11 mouse cellular contexts compared by ENCODE assay signal in the genomic region with DNA sequence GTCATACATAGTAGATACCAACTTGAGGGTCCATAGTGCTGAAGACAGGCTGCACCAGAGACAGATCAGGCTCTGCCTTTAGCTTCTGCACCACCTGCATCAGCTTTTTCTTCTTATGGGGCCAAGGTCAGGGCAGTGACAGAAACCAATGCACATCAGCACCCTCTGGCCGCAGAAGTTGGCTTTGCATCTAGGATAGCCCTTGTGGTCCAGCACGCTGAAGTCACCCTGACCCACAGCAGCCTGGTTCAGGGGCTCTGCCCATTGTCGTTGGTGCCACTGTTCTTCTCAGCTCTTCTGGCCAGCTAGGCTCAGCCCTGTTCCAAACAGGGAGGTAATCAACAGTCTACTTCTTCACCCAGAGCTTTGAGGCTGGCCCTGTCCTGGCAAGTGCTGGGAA.
DNase-seq lines count a peak whose midpoint lies in the region; ATAC-seq and TF ChIP-seq lines count a peak whose summit lies in the region.
"Had no signal": no experiment of that assay in that cellular context is flagged by ENCODE, and none has a peak within 500 bp of the region (broad histone marks: within the 10 kb centered on the region; RNA-seq: fewer than 3 reads in every experiment).

No protein-coding gene starts in this region.

- H3K4me3 ChIP-seq in heart, postnatal 0 days (ENCODE audit: low read depth, low read length): no peak overlapping the region
- H3K4me3 ChIP-seq: embryonic facial prominence, embryonic 15.5 days; intestine, embryonic 15.5 days; midbrain, embryonic 15.5 days had no signal

- ATAC-seq in heart, postnatal 0 days (ENCODE audit: insufficient read depth, low read depth): no peak
- ATAC-seq: intestine, embryonic 15.5 days; midbrain, embryonic 15.5 days had no signal

- no peaks in the 10 kb centered on the region for H3K4me1 ChIP-seq in heart, postnatal 0 days (ENCODE audit: control insufficient read depth, insufficient read depth)
- H3K4me1 ChIP-seq: embryonic facial prominence, embryonic 15.5 days; intestine, embryonic 15.5 days; midbrain, embryonic 15.5 days had no signal

- peak; percentile 28; the same call in 1 of the 2 replicates for TF ChIP-seq CTCF in heart, postnatal 0 days (IDR thresholded peaks at IDR 0.05; ENCODE audit: low read depth)

- H3K4me2 ChIP-seq in heart, postnatal 0 days (ENCODE audit: low read depth, low read length): no peak overlapping the region
- H3K4me2 ChIP-seq: embryonic facial prominence, embryonic 15.5 days; intestine, embryonic 15.5 days; midbrain, embryonic 15.5 days had no signal

- DNase-seq in heart, postnatal 0 days (ENCODE audit: low spot score): no peak
- no peak for DNase-seq in heart, adult 8-10 months (ENCODE audit: low spot score)
- peak; percentile 0 to 1 for DNase-seq in urinary bladder, adult 18-20 months (ENCODE audit: low spot score in 2 of 2)
- no peak for DNase-seq in urinary bladder, postnatal 10 days (ENCODE audit: low spot score)
- DNase-seq in kidney, postnatal 10 days: peak; percentile 54
- DNase-seq in testis, postnatal 10 days (ENCODE audit: low spot score): peak; percentile 48
- no peak for DNase-seq in thymus, postnatal 4 days
- DNase-seq: thymus, adult 18-20 months had no signal

- H3K9ac ChIP-seq in heart, postnatal 0 days (replicated peaks; ENCODE audit: low read depth, low read length): no peak overlapping the region
- H3K9ac ChIP-seq: embryonic facial prominence, embryonic 15.5 days; intestine, embryonic 15.5 days; midbrain, embryonic 15.5 days had no signal

- no peaks in the 10 kb centered on the region for H3K36me3 ChIP-seq in heart, postnatal 0 days (replicated peaks; ENCODE audit: control insufficient read depth, insufficient read depth, low read length)
- H3K36me3 ChIP-seq: embryonic facial prominence, embryonic 15.5 days; intestine, embryonic 15.5 days; midbrain, embryonic 15.5 days had no signal

- no peak overlapping the region for H3K27ac ChIP-seq in heart, postnatal 0 days (ENCODE audit: low read depth)
- H3K27ac ChIP-seq: embryonic facial prominence, embryonic 15.5 days; intestine, embryonic 15.5 days; midbrain, embryonic 15.5 days had no signal

- TF ChIP-seq EP300 in heart, postnatal 0 days (IDR thresholded peaks at IDR 0.05; ENCODE audit: low read depth): no peak

- H3K27me3 ChIP-seq in heart, postnatal 0 days (ENCODE audit: control insufficient read depth, insufficient read depth, low read length): no peaks in the 10 kb centered on the region
- H3K27me3 ChIP-seq: embryonic facial prominence, embryonic 15.5 days; intestine, embryonic 15.5 days; midbrain, embryonic 15.5 days had no signal

- H3K9me3 ChIP-seq in heart, postnatal 0 days (replicated peaks; ENCODE audit: control insufficient read depth, low read length): no peaks in the 10 kb centered on the region
- H3K9me3 ChIP-seq: embryonic facial prominence, embryonic 15.5 days; intestine, embryonic 15.5 days had no signal

- WGBS in heart, postnatal 0 days: 64% methylated on average over 3 of the region's 3 CpGs

Comparison
In these comparisons a context has a peak if more than half of its experiments do, and no peak if none do; other contexts are left out.
1. DNase-seq: peak in urinary bladder, adult 18-20 months (2 of 2), kidney, postnatal 10 days (single experiment) and testis, postnatal 10 days (single experiment); none in heart, postnatal 0 days (single experiment), heart, adult 8-10 months (single experiment), urinary bladder, postnatal 10 days (single experiment) and thymus, postnatal 4 days (single experiment).